Comparison of ENCODE assay signal across 33 mouse cellular contexts in genomic region chr17:36672119-36672518, GRCm38 (mm10). TPM values are rescaled to one million over a fixed set of nuclear protein-coding genes. Genes with fewer than 3 reads are reported as not detected.
"Had no signal": no experiment of that assay in that cellular context is flagged by ENCODE, and none has a peak within 500 bp of the region (broad histone marks: within the 10 kb centered on the region; RNA-seq: fewer than 3 reads in every experiment).

Gene H2-M1, minus strand, starts transcription at chr17:36672219.

- DNase-seq: cerebellum, adult 9-10 months; cerebellum, adult 9-11 months; cerebellum, postnatal 10 days; cerebellum, postnatal 14 days; cerebellum, postnatal 25 days; cerebellum, postnatal 36 days; embryo, embryonic 11 days; forebrain, postnatal 0 days; gastrocnemius, adult 2 months; gastrocnemius, postnatal 10 days; gastrocnemius, postnatal 14 days; gastrocnemius, postnatal 25 days; gastrocnemius, postnatal 36 days; heart, adult 11 months; heart, adult 18-20 months; heart, adult 2 months had no signal

- H3K4me2 ChIP-seq: embryonic facial prominence, embryonic 12.5 days; embryonic facial prominence, embryonic 13.5 days; embryonic facial prominence, embryonic 15.5 days; forebrain, embryonic 12.5 days; forebrain, embryonic 15.5 days had no signal

- ATAC-seq: forebrain, embryonic 14.5 days; forebrain, embryonic 15.5 days; forebrain, embryonic 16.5 days; forebrain, postnatal 0 days had no signal

- H3K4me3 ChIP-seq: embryonic facial prominence, embryonic 10.5 days; embryonic facial prominence, embryonic 12.5 days; embryonic facial prominence, embryonic 13.5 days; embryonic facial prominence, embryonic 15.5 days; erythroblast, embryonic 14.5 days; forebrain, embryonic 10.5 days; forebrain, embryonic 12.5 days; forebrain, embryonic 15.5 days; gastrocnemius, adult 2 months; heart, adult 2 months; heart, embryonic 10.5 days had no signal

- H3K4me1 ChIP-seq: embryonic facial prominence, embryonic 10.5 days; embryonic facial prominence, embryonic 12.5 days; embryonic facial prominence, embryonic 13.5 days; embryonic facial prominence, embryonic 15.5 days; forebrain, embryonic 10.5 days; forebrain, embryonic 12.5 days; forebrain, embryonic 15.5 days; heart, embryonic 10.5 days had no signal

- H3K27ac ChIP-seq: embryonic facial prominence, embryonic 10.5 days; embryonic facial prominence, embryonic 12.5 days; embryonic facial prominence, embryonic 13.5 days; embryonic facial prominence, embryonic 15.5 days; forebrain, embryonic 10.5 days; forebrain, embryonic 12.5 days; forebrain, embryonic 15.5 days; gastrocnemius, adult 2 months; heart, adult 2 months; heart, embryonic 10.5 days had no signal

- H3K9ac ChIP-seq: embryonic facial prominence, embryonic 12.5 days; embryonic facial prominence, embryonic 13.5 days; embryonic facial prominence, embryonic 15.5 days; forebrain, embryonic 12.5 days; forebrain, embryonic 15.5 days; forebrain, postnatal 0 days had no signal

- H3K9me3 ChIP-seq: embryonic facial prominence, embryonic 10.5 days; embryonic facial prominence, embryonic 12.5 days; embryonic facial prominence, embryonic 13.5 days; embryonic facial prominence, embryonic 15.5 days; forebrain, embryonic 10.5 days; forebrain, embryonic 12.5 days; forebrain, embryonic 15.5 days; heart, embryonic 10.5 days had no signal

- H3K36me3 ChIP-seq: embryonic facial prominence, embryonic 10.5 days; embryonic facial prominence, embryonic 12.5 days; embryonic facial prominence, embryonic 13.5 days; embryonic facial prominence, embryonic 15.5 days; forebrain, embryonic 10.5 days; forebrain, embryonic 12.5 days; forebrain, embryonic 15.5 days; heart, embryonic 10.5 days had no signal

- H3K27me3 ChIP-seq: embryonic facial prominence, embryonic 12.5 days; embryonic facial prominence, embryonic 13.5 days; embryonic facial prominence, embryonic 15.5 days; forebrain, embryonic 12.5 days; forebrain, embryonic 15.5 days had no signal

RNA-seq across cellular contexts. Expression of gene H2-M1, which starts in this region (rescaled TPM):
- polyA plus RNA-seq: cortical plate, adult 2 months; embryonic facial prominence, embryonic 10.5 days; embryonic facial prominence, embryonic 11.5 days; embryonic facial prominence, embryonic 12.5 days; embryonic facial prominence, embryonic 13.5 days; embryonic facial prominence, embryonic 14.5 days; embryonic facial prominence, embryonic 15.5 days; erythroblast, embryonic 14.5 days; forebrain, embryonic 10.5 days; forebrain, embryonic 11.5 days; forebrain, embryonic 12.5 days; forebrain, embryonic 14.5 days; forebrain, embryonic 15.5 days; forebrain, embryonic 16.5 days; forebrain, postnatal 0 days; frontal cortex, adult 2 months; gonadal fat pad, adult 2 months; heart, adult 2 months; heart, embryonic 10.5 days had no signal
